Mouse (Mus musculus) forebrain, embryonic 13.5 days (tissue): ENCODE measurements around the gene Zfp709. TPM values are rescaled to one million over a fixed set of nuclear protein-coding genes. Genes with fewer than 3 reads are reported as not detected.

Source experiments
- ATAC-seq: fragments of 200-750 bp; cut with Nextera tagmentation; 2 replicates; pipeline ENCODE4 v1.8.0; 2017
- H3K27ac ChIP-seq: fragments of 300-500 bp; sonication (generic); 2 replicates; pipeline ENCODE4 v1.5.1; 2015; ENCODE audit warnings: inconsistent platforms, mild to moderate bottlenecking, moderate library complexity
- H3K27me3 ChIP-seq: fragments of 300-500 bp; sonication (generic); 2 replicates; pipeline ENCODE4 v1.6.1; 2015; ENCODE audit warnings: mild to moderate bottlenecking, inconsistent platforms
- H3K36me3 ChIP-seq: fragments of 300-500 bp; sonication (generic); 2 replicates; pipeline ENCODE4 v1.6.1; 2015; ENCODE audit warnings: mild to moderate bottlenecking, inconsistent platforms; ENCODE audit not compliant: poor library complexity, severe bottlenecking
- H3K4me1 ChIP-seq: fragments of 300-500 bp; sonication (generic); 2 replicates; pipeline ENCODE4 v1.6.1; 2015; ENCODE audit warnings: inconsistent platforms
- H3K4me2 ChIP-seq: fragments of 300-500 bp; sonication (generic); 2 replicates; pipeline ENCODE4 v1.6.1; 2015; ENCODE audit warnings: inconsistent platforms, mild to moderate bottlenecking, moderate library complexity
- H3K4me3 ChIP-seq: fragments of 300-500 bp; sonication (generic); 2 replicates; pipeline ENCODE4 v1.5.1; 2015; ENCODE audit warnings: mild to moderate bottlenecking, inconsistent platforms
- H3K9ac ChIP-seq: fragments of 300-500 bp; sonication (generic); 2 replicates; pipeline ENCODE4 v1.6.1; 2015; ENCODE audit warnings: mild to moderate bottlenecking, inconsistent platforms
- H3K9me3 ChIP-seq: fragments of 300-500 bp; sonication (generic); replicated peaks from 2 replicates; pipeline ENCODE4 v1.6.1; 2016; ENCODE audit warnings: inconsistent platforms
- WGBS: fragments of 180-500 bp; shearing (Covaris S2); methylation state at CpG from one replicate; pipeline ENCODE4 v1.1.7; 2015; 5-methylcytosine and 5-hydroxymethylcytosine counted together
- polyA plus RNA-seq: library from polyadenylated mRNA; unstranded; fragments of >200 nt; fragmentation: Nextera tagmentation; extraction: Ambion mirVana; gene quantifications from 2 replicates; pipeline ENCODE4 v1.2.1, GENCODE M21; 2015

Zfp709 gene
- polyA plus RNA-seq, 1 experiment from 2014 or later: 5.7 TPM

- WGBS: 90% methylated on average over 2 of the region's 2 CpGs
- 0 out of 2 replicates have a peak, but pooled peaks cover 4% of the 10 kb centered on the region for H3K27me3 ChIP-seq
- no peak overlapping the region for H3K4me2 ChIP-seq
Measured at GRCm38 (mm10) chr8:71940293-71941208, 58.7 kb downstream of the Zfp709 start.

GRCm38 (mm10) chr8:71941776-71942175, 60.0 kb downstream of the Zfp709 start:
- H3K9ac ChIP-seq: no peak overlapping the region
- H3K4me1 ChIP-seq: no peaks in the 10 kb centered on the region
- H3K4me3 ChIP-seq: no peak overlapping the region
- H3K27me3 ChIP-seq: 0 out of 2 replicates have a peak, but pooled peaks cover 4% of the 10 kb centered on the region
- ATAC-seq: no peak
- no peak overlapping the region for H3K27ac ChIP-seq
- H3K4me2 ChIP-seq: no peak overlapping the region
- H3K9me3 ChIP-seq: no peaks in the 10 kb centered on the region
- no peaks in the 10 kb centered on the region for H3K36me3 ChIP-seq
- 87% methylated on average over 1 of the region's 1 CpGs for WGBS

More at GRCm38 (mm10) chr8:71940293-71941208, 58.7 kb downstream of the Zfp709 start:
- Histone ChIP-seq H3K27ac (no peak overlapping the region), H3K4me1 (no peaks in the 10 kb centered on the region), H3K9me3 (no peaks in the 10 kb centered on the region), H3K9ac (no peak overlapping the region), H3K36me3 (no peaks in the 10 kb centered on the region), H3K4me3 (no peak overlapping the region)
- ATAC-seq: no peak

Other genes starting within 250 kb of the Zfp709 start
- gene Unc13a, start 210.3 kb upstream of the Zfp709 start, polyA plus RNA-seq: 13.0 and 15.8 TPM in 2 replicates
- gene Jak3, start 205.7 kb upstream of the Zfp709 start, polyA plus RNA-seq: 1.6 and 1.7 TPM in 2 replicates
- gene Insl3, start 192.8 kb upstream of the Zfp709 start, polyA plus RNA-seq: 0.47 TPM in 1 of 2 replicates, not detected in the other
- 0.33 and 0.44 TPM in 2 replicates for gene B3gnt3, start 180.2 kb upstream of the Zfp709 start, polyA plus RNA-seq
- 39.6 and 47.2 TPM in 2 replicates for gene Fcho1, start 156.3 kb upstream of the Zfp709 start, polyA plus RNA-seq
- 15.1 and 18.7 TPM in 2 replicates for gene Zfp882, start 26.6 kb downstream of the Zfp709 start, polyA plus RNA-seq
- 32.3 and 36.7 TPM in 2 replicates for gene Zfp617, start 26.6 kb downstream of the Zfp709 start, polyA plus RNA-seq
- 23.3 and 24.0 TPM in 2 replicates for gene Zfp961, start 69.0 kb downstream of the Zfp709 start, polyA plus RNA-seq
- gene Cyp4f18, start 127.6 kb downstream of the Zfp709 start, polyA plus RNA-seq: 0.57 and 0.84 TPM in 2 replicates
- not detected in 2 replicates for gene Olfr372, start 159.2 kb downstream of the Zfp709 start, polyA plus RNA-seq
- not detected in 2 replicates for gene Olfr373, start 201.2 kb downstream of the Zfp709 start, polyA plus RNA-seq
- not detected in 2 replicates for gene Olfr374, start 225.0 kb downstream of the Zfp709 start, polyA plus RNA-seq